Mouse (Mus musculus) kidney, postnatal 0 days (tissue): ENCODE results near the gene Foxp2. TPM values are rescaled to one million over a fixed set of nuclear protein-coding genes. Genes with fewer than 3 reads are reported as not detected.
A peak's percentile ranks its signal among the peaks of the same experiment; 100 is the strongest.

Source experiments
- ATAC-seq: fragments of 200-750 bp; cut with Nextera tagmentation; replicated peaks from 2 replicates; pipeline ENCODE4 v1.8.0; 2017; ENCODE audit warnings: low read depth, moderate number of reproducible peaks, moderate TSS enrichment, moderate library complexity; ENCODE audit not compliant: low FRiP score
- DNase-seq: peaks from one replicate; pipeline ENCODE4 v3.0.0-alpha.2; 2016; ENCODE audit warnings: low spot score
- H3K27ac ChIP-seq: fragments of 300-500 bp; sonication (generic); 2 replicates; pipeline ENCODE4 v1.5.1; 2014; ENCODE audit warnings: mild to moderate bottlenecking
- H3K27me3 ChIP-seq: fragments of 300-500 bp; sonication (generic); 2 replicates; pipeline ENCODE4 v1.6.1; 2014; ENCODE audit warnings: low read length, mixed read lengths; ENCODE audit not compliant: insufficient read depth
- H3K36me3 ChIP-seq: fragments of 300-500 bp; sonication (generic); 2 replicates; pipeline ENCODE4 v1.6.1; 2014; ENCODE audit warnings: low read length, mixed read lengths; ENCODE audit not compliant: insufficient read depth
- H3K4me1 ChIP-seq: fragments of 300-500 bp; sonication (generic); replicated peaks from 2 replicates; pipeline ENCODE4 v1.6.1; 2014; ENCODE audit warnings: antibody characterized with exemption, low read length, mixed read lengths; ENCODE audit not compliant: insufficient read depth
- H3K4me2 ChIP-seq: fragments of 300-500 bp; sonication (generic); 2 replicates; pipeline ENCODE4 v1.6.1; 2014; ENCODE audit warnings: mild to moderate bottlenecking, low read length, moderate library complexity, mixed read lengths
- H3K4me3 ChIP-seq: fragments of 300-500 bp; sonication (generic); replicated peaks from 2 replicates; pipeline ENCODE4 v1.5.1; 2014; ENCODE audit warnings: low read depth, low read length
- H3K9ac ChIP-seq: fragments of 300-500 bp; sonication (generic); 2 replicates; pipeline ENCODE4 v1.6.1; 2014; ENCODE audit warnings: low read depth, low read length
- H3K9me3 ChIP-seq: fragments of 300-500 bp; sonication (generic); replicated peaks from 2 replicates; pipeline ENCODE4 v1.6.1; 2016; ENCODE audit warnings: low read length, inconsistent platforms, mixed read lengths
- CTCF ChIP-seq: IDR thresholded peaks from 2 replicates; pipeline ENCODE4 v1.5.1; 2016; ENCODE audit warnings: antibody characterized with exemption, low read depth, mild to moderate bottlenecking, moderate library complexity
- WGBS: fragments of 180-500 bp; shearing (Covaris S2); extraction: QIAGEN DNeasy Blood & Tissue Kit; methylation state at CpG from one replicate; pipeline ENCODE4 v1.1.7; 2014; 5-methylcytosine and 5-hydroxymethylcytosine counted together
- polyA plus RNA-seq: library from polyadenylated mRNA; unstranded; fragments of >200 nt; fragmentation: Nextera tagmentation; extraction: Ambion mirVana; gene quantifications from 2 replicates; pipeline ENCODE4 v1.2.1, GENCODE M21; 2015

Gene Foxp2
- polyA plus RNA-seq, 1 experiment from 2014 or later, result 2.5 TPM

DNA sequence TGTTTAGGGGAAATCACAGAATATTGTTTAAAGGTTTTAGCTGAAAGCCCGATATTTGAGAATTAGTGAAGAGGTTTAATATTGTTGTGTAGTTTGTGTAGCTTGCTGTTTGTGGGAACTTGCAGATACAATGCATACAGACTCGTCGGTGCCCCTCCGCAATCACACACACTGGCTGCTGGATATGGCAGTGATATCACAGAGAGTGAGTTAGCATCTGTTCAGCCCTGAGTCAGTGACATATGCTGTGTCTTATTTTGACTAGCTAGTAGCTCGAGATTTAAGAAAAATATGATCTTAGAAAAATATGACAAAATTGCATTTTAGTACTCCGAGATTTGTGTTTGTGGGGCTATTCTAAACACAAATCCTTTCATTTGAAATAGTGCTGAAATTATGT, 49.9 kb downstream of the Foxp2 start:
- H3K36me3 ChIP-seq, result no peaks in the 10 kb centered on the region
- no peak for DNase-seq
- H3K9me3 ChIP-seq, result no peaks in the 10 kb centered on the region
- no peak overlapping the region for H3K4me3 ChIP-seq
- no peaks in the 10 kb centered on the region for H3K27me3 ChIP-seq
- TF ChIP-seq CTCF, result no peak
- no peaks in the 10 kb centered on the region for H3K4me1 ChIP-seq
- H3K27ac ChIP-seq, result no peak overlapping the region
- no peak for ATAC-seq
- H3K9ac ChIP-seq, result no peak overlapping the region
- H3K4me2 ChIP-seq, result no peak overlapping the region
- 82% methylated on average over 6 of the region's 6 CpGs for WGBS

DNA sequence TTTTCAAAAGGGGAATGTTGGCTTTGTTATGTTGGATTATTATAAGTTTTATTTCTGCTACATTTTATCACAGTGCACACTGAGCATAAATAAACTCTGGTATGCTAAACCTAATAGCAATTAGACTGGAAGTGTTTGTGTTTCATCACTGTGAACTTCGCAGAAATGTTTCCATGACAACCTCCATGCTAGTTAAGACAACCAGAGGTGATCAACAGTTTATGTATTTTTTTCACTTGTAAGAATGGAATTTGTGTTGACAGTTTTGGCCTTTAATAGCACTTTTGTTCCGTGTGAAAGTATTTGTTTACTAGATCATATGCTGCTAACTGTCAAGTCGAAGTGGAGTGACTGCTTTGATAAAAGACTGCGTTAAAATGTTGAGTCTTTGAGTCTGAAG, 51.6 kb downstream of the Foxp2 start:
- DNase-seq (no peak), ATAC-seq (no peak)
- no peak overlapping the region for H3K27ac ChIP-seq
- no peaks in the 10 kb centered on the region for H3K27me3 ChIP-seq
- no peaks in the 10 kb centered on the region for H3K36me3 ChIP-seq
- 67% methylated on average over 4 of the region's 4 CpGs for WGBS
- H3K9ac ChIP-seq, result no peak overlapping the region
- H3K4me3 ChIP-seq, result no peak overlapping the region
- H3K9me3 ChIP-seq, result no peaks in the 10 kb centered on the region
- H3K4me2 ChIP-seq, result no peak overlapping the region
- no peak for TF ChIP-seq CTCF
- no peaks in the 10 kb centered on the region for H3K4me1 ChIP-seq

DNA sequence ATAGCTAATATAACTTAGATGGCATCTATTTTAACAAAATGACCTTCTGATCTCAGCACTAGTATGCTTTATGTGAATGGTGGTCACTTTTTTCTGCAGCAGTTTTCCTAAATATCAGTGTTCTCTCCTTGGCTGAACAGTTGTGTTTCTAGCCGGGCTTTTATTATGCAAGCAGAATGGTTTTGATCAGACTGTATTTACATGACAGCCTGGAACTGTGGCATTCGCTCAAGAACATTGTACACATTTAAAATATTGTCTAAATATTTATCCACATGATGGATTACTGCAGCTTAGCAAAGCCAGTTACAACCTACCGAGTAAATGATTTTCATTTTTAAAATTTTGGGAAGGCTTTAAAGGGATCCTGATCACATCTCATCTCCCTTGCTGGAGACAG, 75.9 kb downstream of the Foxp2 start:
- Histone ChIP-seq H3K4me3 (no peak overlapping the region), H3K9me3 (no peaks in the 10 kb centered on the region), H3K27ac (no peak overlapping the region), H3K36me3 (no peaks in the 10 kb centered on the region), H3K27me3 (no peaks in the 10 kb centered on the region), H3K9ac (no peak overlapping the region), H3K4me2 (no peak overlapping the region), H3K4me1 (no peaks in the 10 kb centered on the region)
- DNase-seq, result no peak
- no peak for ATAC-seq
- TF ChIP-seq CTCF, result no peak
- WGBS, result 58% methylated on average over 3 of the region's 3 CpGs

DNA sequence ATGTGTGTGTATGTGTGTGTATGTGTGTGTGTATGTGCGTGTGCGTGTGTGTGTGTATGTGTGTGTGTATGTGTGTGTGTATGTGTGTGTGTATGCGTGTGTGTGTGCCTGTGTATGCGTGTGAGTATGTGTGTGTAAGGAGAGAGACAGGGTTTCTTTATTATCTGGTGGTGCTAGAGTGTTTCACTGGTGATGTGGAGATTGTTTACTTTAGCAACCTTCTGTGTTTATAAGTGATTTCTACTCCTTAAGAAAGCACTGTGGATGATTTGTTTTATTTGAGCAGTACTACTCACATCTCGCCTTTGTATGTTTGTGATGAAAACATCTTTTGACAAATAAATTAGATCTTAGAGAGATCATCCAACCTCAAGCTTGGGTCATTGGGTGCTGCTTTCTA, 77.1 kb downstream of the Foxp2 start:
- whole genome bisulfite sequencing, result 53% methylated on average over 5 of the region's 5 CpGs
- Histone ChIP-seq H3K36me3 (no peaks in the 10 kb centered on the region), H3K9ac (no peak overlapping the region), H3K4me1 (no peaks in the 10 kb centered on the region), H3K27ac (no peak overlapping the region), H3K27me3 (no peaks in the 10 kb centered on the region), H3K4me3 (no peak overlapping the region), H3K4me2 (no peak overlapping the region), H3K9me3 (no peaks in the 10 kb centered on the region)
- DNase-seq (no peak), ATAC-seq (no peak)
- no peak for TF ChIP-seq CTCF

DNA sequence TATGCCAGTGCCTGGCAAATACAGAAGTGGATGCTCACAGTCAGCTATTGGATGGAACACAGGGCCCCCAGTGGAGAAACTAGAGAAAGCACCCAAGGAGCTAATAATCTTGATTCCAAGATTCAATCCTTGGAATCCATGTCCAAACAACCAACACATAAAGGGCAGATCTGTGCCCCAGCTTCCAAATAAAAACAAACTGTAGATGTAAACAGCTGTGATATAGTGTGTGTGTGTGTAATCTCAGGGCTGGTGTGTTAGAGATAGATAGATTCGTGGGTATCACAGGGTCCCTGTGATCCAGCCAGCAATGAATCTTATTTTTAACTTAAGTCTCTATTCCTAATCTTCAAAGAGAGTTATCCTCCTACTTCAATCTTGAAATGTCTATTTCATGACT, 107.0 kb downstream of the Foxp2 start:
- no peaks in the 10 kb centered on the region for H3K36me3 ChIP-seq
- WGBS, result 84% methylated on average over 1 of the region's 1 CpGs
- no peak overlapping the region for H3K9ac ChIP-seq
- H3K9me3 ChIP-seq, result no peaks in the 10 kb centered on the region
- no peak overlapping the region for H3K4me3 ChIP-seq
- H3K27me3 ChIP-seq, result no peaks in the 10 kb centered on the region
- 0 out of 2 replicates have a peak, but pooled peaks have one; percentile 4 for TF ChIP-seq CTCF
- H3K27ac ChIP-seq, result no peak overlapping the region
- DNase-seq (no peak), ATAC-seq (no peak)
- no peaks in the 10 kb centered on the region for H3K4me1 ChIP-seq
- H3K4me2 ChIP-seq, result no peak overlapping the region

DNA sequence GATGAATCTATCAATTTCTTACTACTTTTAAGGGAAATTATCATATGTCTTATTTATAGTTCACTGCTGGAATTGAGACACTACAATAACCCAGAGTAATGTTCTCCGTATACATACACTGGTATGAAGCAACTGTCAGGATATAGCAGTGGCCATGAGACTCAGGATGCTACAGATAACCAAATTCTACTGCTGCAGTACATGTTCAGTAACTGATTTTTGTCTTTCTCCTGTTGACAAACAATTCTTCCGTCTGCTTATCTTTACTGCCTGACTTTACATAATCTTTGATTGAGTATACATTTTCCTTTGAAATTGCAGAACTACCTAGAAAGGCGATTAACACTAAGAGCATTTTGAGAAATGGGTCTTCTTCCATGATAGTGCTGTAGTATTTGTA, 127.3 kb downstream of the Foxp2 start:
- no peak for TF ChIP-seq CTCF
- H3K9ac ChIP-seq, result no peak overlapping the region
- ATAC-seq, result no peak
- WGBS, result 85% methylated on average over 3 of the region's 3 CpGs
- H3K4me3 ChIP-seq, result no peak overlapping the region
- H3K36me3 ChIP-seq, result no peaks in the 10 kb centered on the region
- DNase-seq, result no peak
- no peak overlapping the region for H3K27ac ChIP-seq
- no peak overlapping the region for H3K4me2 ChIP-seq
- no peaks in the 10 kb centered on the region for H3K9me3 ChIP-seq
- no peaks in the 10 kb centered on the region for H3K4me1 ChIP-seq
- H3K27me3 ChIP-seq, result no peaks in the 10 kb centered on the region

DNA sequence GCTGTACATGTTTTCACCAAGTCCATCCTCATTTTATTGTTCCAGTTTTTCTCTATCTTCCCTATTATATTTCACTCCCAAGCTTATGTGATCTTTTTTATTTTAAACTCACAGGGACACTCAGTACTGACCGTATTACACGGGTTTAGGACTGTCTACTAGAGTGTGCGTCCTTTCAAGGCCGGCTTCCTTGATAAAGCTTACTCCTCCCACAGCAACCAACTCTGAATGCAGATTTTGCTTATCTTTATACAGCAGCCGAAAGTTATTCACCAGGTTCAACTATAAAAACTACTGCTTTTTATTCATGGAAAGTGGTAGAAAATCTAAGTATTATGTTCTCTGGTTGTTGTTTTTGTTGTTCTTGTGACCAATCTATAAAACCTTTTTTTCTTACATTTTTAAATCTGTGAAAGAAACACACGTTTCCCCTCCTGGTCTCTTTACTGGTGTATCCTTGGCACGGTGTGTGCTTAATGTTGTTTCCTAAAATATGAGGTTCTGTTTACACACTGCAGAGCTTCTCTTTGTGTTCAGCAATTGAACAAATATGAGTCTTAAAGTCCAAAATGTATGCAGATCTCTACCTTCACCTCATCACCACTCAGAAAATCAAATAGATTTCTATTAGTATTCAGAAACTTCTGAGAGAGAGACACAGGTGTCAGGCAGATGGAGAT, 128.4 kb downstream of the Foxp2 start:
- 77% methylated on average over 7 of the region's 7 CpGs for WGBS
- no peak overlapping the region for H3K9ac ChIP-seq
- H3K4me2 ChIP-seq, result no peak overlapping the region
- H3K36me3 ChIP-seq, result no peaks in the 10 kb centered on the region
- TF ChIP-seq CTCF, result no peak
- no peaks in the 10 kb centered on the region for H3K4me1 ChIP-seq
- H3K9me3 ChIP-seq, result no peaks in the 10 kb centered on the region
- H3K4me3 ChIP-seq, result no peak overlapping the region
- no peaks in the 10 kb centered on the region for H3K27me3 ChIP-seq
- DNase-seq, result no peak
- ATAC-seq, result no peak
- no peak overlapping the region for H3K27ac ChIP-seq
